Mouse (Mus musculus) lung, postnatal 0 days (tissue): ENCODE data around the gene Birc2.

ENCODE experiments used
- CTCF ChIP-seq: IDR thresholded peaks from 2 replicates; pipeline ENCODE4 v1.5.1; 2016; ENCODE audit warnings: antibody characterized with exemption, mild to moderate bottlenecking
- EP300 ChIP-seq: IDR thresholded peaks from 2 replicates; pipeline ENCODE4 v1.6.1; 2016; ENCODE audit warnings: antibody characterized with exemption, mild to moderate bottlenecking, control low read depth

GRCm38 (mm10) chr9:7870556-7871315, 33.9 kb upstream of the Birc2 start:
- TF ChIP-seq CTCF (no peak), EP300 (peak; percentile 88)
